Mouse (Mus musculus): Measurements from ENCODE around the gene Hoxb7.

DNA sequence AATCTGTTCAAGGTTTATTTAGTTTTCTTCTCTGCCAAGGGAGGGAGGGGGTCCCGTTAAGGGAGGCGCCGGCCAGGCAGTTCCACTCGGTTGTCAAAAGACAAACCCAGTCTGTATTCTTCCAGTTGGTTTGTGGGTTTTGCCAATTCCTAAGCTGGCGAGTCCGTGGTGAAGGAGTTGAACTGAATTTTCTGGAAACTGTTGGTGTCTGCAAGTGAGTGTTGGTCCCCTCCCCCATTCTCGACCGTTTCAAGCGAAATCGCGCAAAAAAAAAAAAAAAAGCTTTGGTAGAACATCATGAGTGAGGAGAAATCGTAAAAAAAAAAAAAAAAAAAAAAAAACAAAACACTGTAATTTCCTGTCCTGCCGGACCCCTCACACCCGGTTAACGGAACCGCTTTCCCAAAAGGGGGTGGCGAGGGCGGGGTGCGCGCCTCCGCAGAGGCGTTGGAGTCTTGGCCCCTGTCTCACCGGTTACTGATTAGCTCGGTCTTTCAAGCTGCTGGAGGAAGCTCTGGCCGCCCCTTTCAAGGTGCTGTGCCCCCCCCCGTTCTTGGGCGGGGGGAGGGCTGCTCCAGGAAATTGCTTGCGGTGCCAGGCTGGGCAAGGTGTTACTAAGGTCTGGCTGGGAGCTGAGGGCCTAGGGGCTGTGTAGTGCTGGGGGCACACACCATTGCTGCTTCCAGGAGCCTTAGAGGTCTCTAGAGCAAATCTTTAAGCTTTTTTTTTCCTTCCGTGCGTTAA, 8.8 kb downstream of the Hoxb7 start:
- TF ChIP-seq POLR2A (IDR thresholded peaks at IDR 0.05; ENCODE audit: borderline replicate concordance, extremely low read depth, low read depth, low read length) (no peak), CTCF (IDR thresholded peaks at IDR 0.05; ENCODE audit: insufficient read depth, low read length) (no peak)

Data from lung, adult 2 months (tissue).